8 mouse cellular contexts compared by ENCODE assay signal in genomic region chr10:77627497-77627896, GRCm38 (mm10). TPM values are rescaled to one million over a fixed set of nuclear protein-coding genes. Genes with fewer than 3 reads are reported as not detected.
DNase-seq lines count a peak whose midpoint lies in the region; ATAC-seq and TF ChIP-seq lines count a peak whose summit lies in the region.

No protein-coding gene starts in this region.

- no peak; the same call in 1 of the 2 replicates for TF ChIP-seq CTCF in gastrocnemius, adult 2 months (IDR thresholded peaks at IDR 0.05)

- intact Hi-C loops in gastrocnemius, adult 2 months (cut with DNase I), result loop anchor here (5.0 kb wide), 2 partner anchors 110 to 290 kb away; partner anchors contain the start of gene Fam207a

- DNase-seq in T-cell, adult 2 months (ENCODE audit: low spot score), result peak; percentile 73
- peak; percentile 89 to 91 for DNase-seq in cerebellum, postnatal 14 days
- DNase-seq in gastrocnemius, adult 2 months, result peak; percentile 85
- DNase-seq in hindlimb bud, embryonic 11.5 days (ENCODE audit: extremely low spot score, low read depth, low spot score), result peak; percentile 80
- DNase-seq in left cerebral cortex, adult 18-20 months (ENCODE audit: low spot score in 2 of 2), result peak; percentile 78 to 87
- peak; percentile 84 to 87 for DNase-seq in right cerebral cortex, adult 2 months (ENCODE audit: low spot score in 2 of 2)
- peak; percentile 72 to 80 for DNase-seq in urinary bladder, postnatal 36 days (ENCODE audit: low spot score in 2 of 2)

- peak; percentile 87 for ATAC-seq in megakaryocyte progenitor cell, adult 5-6 weeks (replicated peaks; ENCODE audit: poor library complexity)

- H3K4me3 ChIP-seq in gastrocnemius, adult 2 months, result no peak overlapping the region

- H3K27ac ChIP-seq in gastrocnemius, adult 2 months, result peak overlapping the region; percentile 9; the same call in 1 of the 2 replicates

RNA-seq across cellular contexts. Expression of gene Ube2g2, which starts 5.4 kb away (rescaled TPM):
- 10 to 100 TPM; 95.4 to 100.0 TPM for total RNA-seq in gastrocnemius, adult 2 months (2021)
- total RNA-seq in left cerebral cortex, adult 18-20 months (2021), result 10 to 100 TPM; 46.1 to 53.8 TPM
- 22.8 and 25.1 TPM in 2 replicates for total RNA-seq in megakaryocyte progenitor cell, adult 5-6 weeks (2015)
- 30.4 and 34.2 TPM in 2 replicates for total RNA-seq in megakaryocyte progenitor cell, adult 5-6 weeks (2017)

RNA-seq across cellular contexts. Expression of gene Gm49325, which starts 21.5 kb away (rescaled TPM):
- total RNA-seq in gastrocnemius, adult 2 months (2021), result 1 to 10 TPM; 8.4 to 8.6 TPM
- 10 to 100 TPM; 12.9 to 13.0 TPM for total RNA-seq in left cerebral cortex, adult 18-20 months (2021)
- total RNA-seq in megakaryocyte progenitor cell, adult 5-6 weeks (2015), result not detected in 2 replicates
- 1.1 TPM in 1 of 2 replicates, not detected in the other for total RNA-seq in megakaryocyte progenitor cell, adult 5-6 weeks (2017)

RNA-seq across cellular contexts. Expression of gene Sumo3, which starts 21.6 kb away (rescaled TPM):
- total RNA-seq in gastrocnemius, adult 2 months (2021), result 10 to 100 TPM; 43.5 to 44.5 TPM
- 100 to 1,000 TPM; 165 to 172 TPM for total RNA-seq in left cerebral cortex, adult 18-20 months (2021)
- total RNA-seq in megakaryocyte progenitor cell, adult 5-6 weeks (2015), result 34.5 and 38.8 TPM in 2 replicates
- total RNA-seq in megakaryocyte progenitor cell, adult 5-6 weeks (2017), result 187 and 212 TPM in 2 replicates

RNA-seq across cellular contexts. Expression of gene Pttg1ip, which starts 46.0 kb away (rescaled TPM):
- 10 to 100 TPM; 30.5 to 36.5 TPM for total RNA-seq in gastrocnemius, adult 2 months (2021)
- total RNA-seq in left cerebral cortex, adult 18-20 months (2021), result 10 to 100 TPM; 67.0 to 72.0 TPM
- 54.1 and 60.0 TPM in 2 replicates for total RNA-seq in megakaryocyte progenitor cell, adult 5-6 weeks (2015)
- 31.8 and 37.6 TPM in 2 replicates for total RNA-seq in megakaryocyte progenitor cell, adult 5-6 weeks (2017)

RNA-seq across cellular contexts. Expression of gene Tspear, which starts 58.9 kb away (rescaled TPM):
- not detected for total RNA-seq in gastrocnemius, adult 2 months (2021)
- total RNA-seq in left cerebral cortex, adult 18-20 months (2021), result under 1 TPM; 0.14 to 0.19 TPM
- 0.12 and 0.96 TPM in 2 replicates for total RNA-seq in megakaryocyte progenitor cell, adult 5-6 weeks (2015)
- not detected in 2 replicates for total RNA-seq in megakaryocyte progenitor cell, adult 5-6 weeks (2017)

Comparison
In these comparisons a context has a peak if more than half of its experiments do, and no peak if none do; other contexts are left out.
1. RNA of gene Gm49325, which starts 21.5 kb away (total RNA-seq): 12.9 to 13.0 TPM in left cerebral cortex, adult 18-20 months and 8.4 to 8.6 TPM in gastrocnemius, adult 2 months; 1.1 TPM in megakaryocyte progenitor cell, adult 5-6 weeks; every median in the first group is over 4 times any median in the second.
2. Peak in every context shown above with its lines, with median percentiles within 50 percentile points of each other: DNase-seq.